Mouse (Mus musculus) hindbrain, embryonic 12.5 days (tissue): Measurements from ENCODE around the gene Klk1b4. TPM values are rescaled to one million over a fixed set of nuclear protein-coding genes. Genes with fewer than 3 reads are reported as not detected.
A peak's percentile ranks its signal among the peaks of the same experiment; 100 is the strongest.
"Not testable (repeated sequence)": the region's sequence is repeated elsewhere in the genome, so short reads cannot be mapped to it uniquely, and the experiment has no call there.

Experiments used
- ATAC-seq: fragments of 200-750 bp; cut with Nextera tagmentation; 2 replicates; pipeline ENCODE4 v1.8.0; 2017; ENCODE audit warnings: moderate TSS enrichment; ENCODE audit not compliant: low FRiP score
- H3K27ac ChIP-seq: fragments of 300-500 bp; sonication (generic); 2 replicates; pipeline ENCODE4 v1.5.1; 2016; ENCODE audit warnings: mild to moderate bottlenecking
- H3K27me3 ChIP-seq: fragments of 300-500 bp; sonication (generic); 2 replicates; pipeline ENCODE4 v1.6.1; 2016; ENCODE audit warnings: mild to moderate bottlenecking
- H3K36me3 ChIP-seq: fragments of 300-500 bp; sonication (generic); 2 replicates; pipeline ENCODE4 v1.6.1; 2016; ENCODE audit warnings: mild to moderate bottlenecking
- H3K4me1 ChIP-seq: fragments of 300-500 bp; sonication (generic); 2 replicates; pipeline ENCODE4 v1.6.1; 2016
- H3K4me2 ChIP-seq: fragments of 300-500 bp; sonication (generic); replicated peaks from 2 replicates; pipeline ENCODE4 v1.6.1; 2016; ENCODE audit warnings: mild to moderate bottlenecking
- H3K4me3 ChIP-seq: fragments of 300-500 bp; sonication (generic); 2 replicates; pipeline ENCODE4 v1.5.1; 2016; ENCODE audit warnings: mild to moderate bottlenecking
- H3K9ac ChIP-seq: fragments of 300-500 bp; sonication (generic); 2 replicates; pipeline ENCODE4 v1.6.1; 2016; ENCODE audit warnings: mild to moderate bottlenecking, moderate library complexity
- H3K9me3 ChIP-seq: fragments of 300-500 bp; sonication (generic); replicated peaks from 2 replicates; pipeline ENCODE4 v1.6.1; 2016; ENCODE audit warnings: mild to moderate bottlenecking
- WGBS: fragments of 180-500 bp; shearing (Covaris S2); methylation state at CpG from one replicate; pipeline ENCODE4 v1.1.7; 2016; 5-methylcytosine and 5-hydroxymethylcytosine counted together
- polyA plus RNA-seq: library from polyadenylated mRNA; unstranded; fragments of >200 nt; fragmentation: Nextera tagmentation; extraction: Ambion mirVana; gene quantifications from 2 replicates; pipeline ENCODE4 v1.2.1, GENCODE M21; 2016

Gene Klk1b4
- polyA plus RNA-seq, 1 experiment from 2014 or later: not detected

GRCm38 (mm10) chr7:44240712-44241111 lies 33.5 kb downstream of the Klk1b4 start:
- H3K9me3 ChIP-seq: 0 out of 2 replicates have a peak, but pooled peaks cover 2% of the 10 kb centered on the region
- WGBS: 45% methylated on average over 1 of the region's 1 CpGs
- H3K27me3 ChIP-seq: no peaks in the 10 kb centered on the region
- H3K4me3 ChIP-seq: no peak overlapping the region
- peaks cover 5% of the 10 kb centered on the region for H3K4me1 ChIP-seq
- no peak overlapping the region for H3K27ac ChIP-seq
- no peak for ATAC-seq
- H3K36me3 ChIP-seq: no peaks in the 10 kb centered on the region
- no peak overlapping the region for H3K9ac ChIP-seq
- no peak overlapping the region for H3K4me2 ChIP-seq

GRCm38 (mm10) chr7:44241163-44241562 lies 33.9 kb downstream of the Klk1b4 start:
- peaks cover 5% of the 10 kb centered on the region for H3K4me1 ChIP-seq
- no peak overlapping the region for H3K27ac ChIP-seq
- H3K9me3 ChIP-seq: 0 out of 2 replicates have a peak, but pooled peaks cover 2% of the 10 kb centered on the region
- H3K27me3 ChIP-seq: no peaks in the 10 kb centered on the region
- no peak for ATAC-seq
- no peaks in the 10 kb centered on the region for H3K36me3 ChIP-seq
- H3K4me3 ChIP-seq: no peak overlapping the region
- no peak overlapping the region for H3K4me2 ChIP-seq
- WGBS: 66% methylated on average over 2 of the region's 2 CpGs
- no peak overlapping the region for H3K9ac ChIP-seq

GRCm38 (mm10) chr7:44244080-44244479 lies 36.8 kb downstream of the Klk1b4 start:
- Histone ChIP-seq H3K27ac (no peak overlapping the region), H3K9ac (no peak overlapping the region), H3K4me3 (no peak overlapping the region), H3K9me3 (0 out of 2 replicates have a peak, but pooled peaks cover 2% of the 10 kb centered on the region), H3K36me3 (peaks cover 7% of the 10 kb centered on the region), H3K27me3 (no peaks in the 10 kb centered on the region), H3K4me1 (peaks cover 20% of the 10 kb centered on the region), H3K4me2 (no peak overlapping the region)
- 40% methylated on average over 1 of the region's 1 CpGs for WGBS
- ATAC-seq: no peak

- Histone ChIP-seq H3K9me3 (0 out of 2 replicates have a peak, but pooled peaks cover 2% of the 10 kb centered on the region), H3K9ac (peak within 1 kb of the TSS; percentile 92), H3K4me2 (peak within 1 kb of the TSS; percentile 78), H3K27me3 (no peaks in the 10 kb centered on the region), H3K36me3 (peaks cover 29% of the 10 kb centered on the region), H3K27ac (peak within 1 kb of the TSS; percentile 92), H3K4me3 (peak within 1 kb of the TSS; percentile 88), H3K4me1 (peaks cover 26% of the 10 kb centered on the region)
- under 1% methylated on average over 62 of the region's 62 CpGs for WGBS
- ATAC-seq: peak; percentile 87
Observed at GRCm38 (mm10) chr7:44246055-44246983, 39.1 kb downstream of the Klk1b4 start, which contains the start of the genes 1700028J19Rik and 2410002F23Rik. Gene 1700028J19Rik, minus strand, starts transcription at chr7:44246695. Gene 2410002F23Rik, plus strand, starts transcription at chr7:44246722.

- Histone ChIP-seq H3K9me3 (0 out of 2 replicates have a peak, but pooled peaks cover 2% of the 10 kb centered on the region), H3K4me3 (peak overlapping the region; percentile 88), H3K27me3 (no peaks in the 10 kb centered on the region), H3K4me2 (peak overlapping the region; percentile 78), H3K27ac (peak overlapping the region; percentile 92), H3K4me1 (peaks cover 26% of the 10 kb centered on the region), H3K36me3 (peaks cover 33% of the 10 kb centered on the region), H3K9ac (peak overlapping the region; percentile 92)
- ATAC-seq: peak; percentile 32; the same call in 1 of the 2 replicates
- 0% methylated on average over 23 of the region's 23 CpGs for whole genome bisulfite sequencing
Observed at GRCm38 (mm10) chr7:44246984-44247470, 39.8 kb downstream of the Klk1b4 start.

GRCm38 (mm10) chr7:44247971-44248370 lies 40.7 kb downstream of the Klk1b4 start:
- no peak overlapping the region for H3K27ac ChIP-seq
- H3K27me3 ChIP-seq: no peaks in the 10 kb centered on the region
- H3K9ac ChIP-seq: peak overlapping the region; percentile 92
- no peak for ATAC-seq
- peak overlapping the region; percentile 88 for H3K4me3 ChIP-seq
- H3K4me1 ChIP-seq: peaks cover 26% of the 10 kb centered on the region
- peak overlapping the region; percentile 78 for H3K4me2 ChIP-seq
- 0 out of 2 replicates have a peak, but pooled peaks cover 2% of the 10 kb centered on the region for H3K9me3 ChIP-seq
- H3K36me3 ChIP-seq: peaks cover 43% of the 10 kb centered on the region
- 96% methylated on average over 2 of the region's 2 CpGs for WGBS

- H3K9me3 ChIP-seq: no peaks in the 10 kb centered on the region
- H3K9ac ChIP-seq: no peak overlapping the region
- H3K4me1 ChIP-seq: peaks cover 26% of the 10 kb centered on the region
- no peak for ATAC-seq
- H3K4me3 ChIP-seq: no peak overlapping the region
- H3K4me2 ChIP-seq: no peak overlapping the region
- peaks cover 53% of the 10 kb centered on the region for H3K36me3 ChIP-seq
- 90% methylated on average over 4 of the region's 4 CpGs for WGBS
- no peaks in the 10 kb centered on the region for H3K27me3 ChIP-seq
- no peak overlapping the region for H3K27ac ChIP-seq
Observed at GRCm38 (mm10) chr7:44249248-44249647, 42.0 kb downstream of the Klk1b4 start.

GRCm38 (mm10) chr7:44250732-44251275 lies 43.6 kb downstream of the Klk1b4 start:
- H3K9ac ChIP-seq, H3K27ac ChIP-seq, ATAC-seq, H3K4me3 ChIP-seq, H3K9me3 ChIP-seq, H3K27me3 ChIP-seq, H3K4me2 ChIP-seq: not testable (repeated sequence)
- Histone ChIP-seq H3K36me3 (peaks cover 59% of the 10 kb centered on the region), H3K4me1 (peaks cover 21% of the 10 kb centered on the region)
- 90% methylated on average over 17 of the region's 17 CpGs for WGBS

GRCm38 (mm10) chr7:44253023-44253616 lies 45.9 kb downstream of the Klk1b4 start:
- peaks cover 14% of the 10 kb centered on the region for H3K4me1 ChIP-seq
- H3K4me2 ChIP-seq: no peak overlapping the region
- peaks cover 59% of the 10 kb centered on the region for H3K36me3 ChIP-seq
- no peak overlapping the region for H3K4me3 ChIP-seq
- no peaks in the 10 kb centered on the region for H3K27me3 ChIP-seq
- 0 out of 2 replicates have a peak, but pooled peaks have one; percentile 14 for ATAC-seq
- no peak overlapping the region for H3K9ac ChIP-seq
- no peaks in the 10 kb centered on the region for H3K9me3 ChIP-seq
- WGBS: 60% methylated on average over 15 of the region's 15 CpGs
- no peak overlapping the region for H3K27ac ChIP-seq

- H3K9ac ChIP-seq: no peak overlapping the region
- WGBS: 92% methylated on average over 6 of the region's 6 CpGs
- H3K4me2 ChIP-seq: no peak overlapping the region
- no peak for ATAC-seq
- H3K9me3 ChIP-seq: no peaks in the 10 kb centered on the region
- H3K4me1 ChIP-seq: no peaks in the 10 kb centered on the region
- H3K36me3 ChIP-seq: peaks cover 43% of the 10 kb centered on the region
- no peak overlapping the region for H3K4me3 ChIP-seq
- H3K27me3 ChIP-seq: no peaks in the 10 kb centered on the region
- H3K27ac ChIP-seq: no peak overlapping the region
Observed at GRCm38 (mm10) chr7:44254930-44255329, 47.7 kb downstream of the Klk1b4 start.

- ATAC-seq: no peak
- H3K27me3 ChIP-seq: peaks cover 14% of the 10 kb centered on the region
- peaks cover 23% of the 10 kb centered on the region for H3K36me3 ChIP-seq
- H3K9me3 ChIP-seq: no peaks in the 10 kb centered on the region
- H3K27ac ChIP-seq: no peak within 1 kb of the TSS
- no peak within 1 kb of the TSS for H3K4me3 ChIP-seq
- H3K9ac ChIP-seq: no peak within 1 kb of the TSS
- WGBS: 80% methylated on average over 4 of the region's 4 CpGs
- H3K4me2 ChIP-seq: no peak within 1 kb of the TSS
- no peaks in the 10 kb centered on the region for H3K4me1 ChIP-seq
Observed at GRCm38 (mm10) chr7:44257278-44257677, 50.0 kb downstream of the Klk1b4 start, which contains the start of gene Acp4. Gene Acp4, minus strand, starts transcription at chr7:44257378.

- no peak for ATAC-seq
- H3K9ac ChIP-seq: no peak overlapping the region
- H3K4me1 ChIP-seq: peaks cover 5% of the 10 kb centered on the region; the same call in 1 of the 2 replicates
- no peak overlapping the region for H3K4me2 ChIP-seq
- no peaks in the 10 kb centered on the region for H3K9me3 ChIP-seq
- no peaks in the 10 kb centered on the region for H3K36me3 ChIP-seq
- no peak overlapping the region for H3K27ac ChIP-seq
- H3K27me3 ChIP-seq: peaks cover 19% of the 10 kb centered on the region
- no peak overlapping the region for H3K4me3 ChIP-seq
- 80% methylated on average over 6 of the region's 6 CpGs for WGBS
Observed at GRCm38 (mm10) chr7:44260410-44260809, 53.2 kb downstream of the Klk1b4 start.
